In genomic region chr9:50603189-50603997, GRCm38 (mm10) we compare ENCODE assay signal across 8 mouse cellular contexts. TPM values are rescaled to one million over a fixed set of nuclear protein-coding genes. Genes with fewer than 3 reads are reported as not detected.
DNase-seq lines count a peak whose midpoint lies in the region; ATAC-seq and TF ChIP-seq lines count a peak whose summit lies in the region.

Gene Sdhd (minus strand): TSS chr9:50603812.
Gene Timm8b (plus strand): TSS chr9:50603910.

- under 1% methylated on average over 48 of the region's 48 CpGs for WGBS in heart, embryonic 11.5 days (ENCODE audit: insufficient replicate concordance)
- WGBS in kidney, embryonic 16.5 days, result under 1% methylated on average over 48 of the region's 48 CpGs
- whole genome bisulfite sequencing in liver, adult 2 months, result under 1% methylated on average over 48 of the region's 48 CpGs

- DNase-seq in brain, embryonic 14.5 days (ENCODE audit: low read depth), result peak; percentile 98
- DNase-seq in liver, adult 2 months (ENCODE audit: extremely low read depth, low read depth, low spot score), result peak; percentile 93
- peak; percentile 97 for DNase-seq in splenic B cell, adult 2 months (ENCODE audit: low read depth, low spot score)

- H3K79me2 ChIP-seq in C2C12 (ENCODE audit: control insufficient read depth, insufficient read depth) (peaks cover 76% of the 10 kb centered on the region), myocyte (ENCODE audit: control insufficient read depth, insufficient read depth) (peaks cover 39% of the 10 kb centered on the region)
- peaks cover 8% of the 10 kb centered on the region; the same call in 1 of the 2 replicates for H3K79me2 ChIP-seq in liver, adult 2 months (ENCODE audit: control insufficient read depth, insufficient read depth, low read length)

- peak within 1 kb of the TSS; percentile 81 for H3K4me2 ChIP-seq in heart, embryonic 11.5 days
- peak within 1 kb of the TSS; percentile 94 for H3K4me2 ChIP-seq in kidney, embryonic 16.5 days (replicated peaks; ENCODE audit: low read depth, low read length)
- H3K4me2 ChIP-seq in myocyte (ENCODE audit: low read depth), result peak within 1 kb of the TSS; percentile 94

- H3K79me3 ChIP-seq in C2C12 (ENCODE audit: low read depth), result peaks cover 57% of the 10 kb centered on the region

- H3K9ac ChIP-seq in heart, embryonic 11.5 days (ENCODE audit: low read depth, low read length), result peak within 1 kb of the TSS; percentile 96
- H3K9ac ChIP-seq in kidney, embryonic 16.5 days (replicated peaks; ENCODE audit: low read length), result peak within 1 kb of the TSS; percentile 93
- peak within 1 kb of the TSS; percentile 92 for H3K9ac ChIP-seq in liver, adult 2 months (ENCODE audit: low read depth, low read length)

- H3K9me3 ChIP-seq in erythroblast, embryonic 14.5 days (ENCODE audit: control insufficient read depth, low read length), result no peaks in the 10 kb centered on the region
- H3K9me3 ChIP-seq in heart, embryonic 11.5 days (replicated peaks; ENCODE audit: control insufficient read depth, low read length), result no peaks in the 10 kb centered on the region
- H3K9me3 ChIP-seq in kidney, embryonic 16.5 days (ENCODE audit: low read length), result no peaks in the 10 kb centered on the region

- ATAC-seq in heart, embryonic 11.5 days (replicated peaks; ENCODE audit: insufficient number of reproducible peaks, low FRiP score, low TSS enrichment), result peak; percentile 94
- ATAC-seq in kidney, embryonic 16.5 days (ENCODE audit: low FRiP score, low TSS enrichment), result peak; percentile 99

- TF ChIP-seq CTCF in C2C12 (IDR thresholded peaks at IDR 0.05; ENCODE audit: control insufficient read depth, insufficient read depth, insufficient read length), result no peak
- no peak for TF ChIP-seq CTCF in brain, embryonic 14.5 days (IDR thresholded peaks at IDR 0.05; ENCODE audit: borderline replicate concordance, extremely low read depth, insufficient read depth, insufficient read length)
- no peak for TF ChIP-seq CTCF in liver, adult 2 months (IDR thresholded peaks at IDR 0.05; ENCODE audit: low read depth, low read length)

- H3K36me3 ChIP-seq in C2C12 (ENCODE audit: control insufficient read depth, insufficient read depth) (peaks cover 59% of the 10 kb centered on the region), myocyte (ENCODE audit: control insufficient read depth, insufficient read depth) (peaks cover 40% of the 10 kb centered on the region)
- peaks cover 68% of the 10 kb centered on the region for H3K36me3 ChIP-seq in erythroblast, embryonic 14.5 days (ENCODE audit: control insufficient read depth)
- H3K36me3 ChIP-seq in heart, embryonic 11.5 days (ENCODE audit: control insufficient read depth, insufficient read depth, low read length), result peaks cover 20% of the 10 kb centered on the region
- peaks cover 35% of the 10 kb centered on the region for H3K36me3 ChIP-seq in kidney, embryonic 16.5 days (ENCODE audit: insufficient read depth, low read length)
- peaks cover 24% of the 10 kb centered on the region for H3K36me3 ChIP-seq in liver, adult 2 months (ENCODE audit: control insufficient read depth, insufficient read depth, low read length)
- H3K36me3 ChIP-seq in splenic B cell, adult 2 months (ENCODE audit: control insufficient read depth, insufficient read depth, low read length, poor library complexity, severe bottlenecking), result peaks cover 5% of the 10 kb centered on the region

- H3K4me3 ChIP-seq in C2C12 (ENCODE audit: insufficient read depth, poor library complexity, severe bottlenecking), result peak within 1 kb of the TSS; percentile 86
- peak within 1 kb of the TSS; percentile 100 for H3K4me3 ChIP-seq in erythroblast, embryonic 14.5 days (replicated peaks)
- H3K4me3 ChIP-seq in heart, embryonic 11.5 days (ENCODE audit: low read depth, low read length), result peak within 1 kb of the TSS; percentile 83
- H3K4me3 ChIP-seq in kidney, embryonic 16.5 days (ENCODE audit: low read length), result peak within 1 kb of the TSS; percentile 93
- peak within 1 kb of the TSS; percentile 78 for H3K4me3 ChIP-seq in liver, adult 2 months (ENCODE audit: insufficient read depth, low read depth, low read length)
- H3K4me3 ChIP-seq in myocyte, result peak within 1 kb of the TSS; percentile 85

- H3K27me3 ChIP-seq in C2C12 (ENCODE audit: control insufficient read depth, insufficient read depth, insufficient read length), result no peaks in the 10 kb centered on the region
- H3K27me3 ChIP-seq in erythroblast, embryonic 14.5 days (ENCODE audit: control insufficient read depth), result no peaks in the 10 kb centered on the region
- H3K27me3 ChIP-seq in heart, embryonic 11.5 days (ENCODE audit: control insufficient read depth, insufficient read depth, low read length), result no peaks in the 10 kb centered on the region
- H3K27me3 ChIP-seq in kidney, embryonic 16.5 days (ENCODE audit: insufficient read depth, low read length), result no peaks in the 10 kb centered on the region
- H3K27me3 ChIP-seq in liver, adult 2 months (ENCODE audit: control insufficient read depth, insufficient read depth, low read length), result no peaks in the 10 kb centered on the region
- H3K27me3 ChIP-seq in myocyte (ENCODE audit: control insufficient read depth, insufficient read depth, insufficient read length), result no peaks in the 10 kb centered on the region
- no peaks in the 10 kb centered on the region for H3K27me3 ChIP-seq in splenic B cell, adult 2 months (ENCODE audit: control insufficient read depth, insufficient read depth, low read length, poor library complexity, severe bottlenecking)

- TF ChIP-seq POLR2A in brain, embryonic 14.5 days (IDR thresholded peaks at IDR 0.05; ENCODE audit: borderline replicate concordance, extremely low read depth, insufficient read depth, insufficient read length, poor library complexity, severe bottlenecking), result peak; percentile 65; the same call in 1 of the 2 replicates
- peak; percentile 87 for TF ChIP-seq POLR2A in liver, adult 2 months (IDR thresholded peaks at IDR 0.05; ENCODE audit: extremely low read depth, insufficient read depth, low read length)
- peak; percentile 100 for TF ChIP-seq POLR2A in myocyte (IDR thresholded peaks at IDR 0.05; ENCODE audit: insufficient read length, low read depth)

- peak within 1 kb of the TSS; percentile 85 for H3K27ac ChIP-seq in heart, embryonic 11.5 days (ENCODE audit: low read depth, low read length)
- peak within 1 kb of the TSS; percentile 92 for H3K27ac ChIP-seq in kidney, embryonic 16.5 days (ENCODE audit: low read length)
- peak within 1 kb of the TSS; percentile 81 for H3K27ac ChIP-seq in liver, adult 2 months (replicated peaks; ENCODE audit: insufficient read depth, low read depth, low read length)

- H3K4me1 ChIP-seq in erythroblast, embryonic 14.5 days (ENCODE audit: control insufficient read depth), result peaks cover 51% of the 10 kb centered on the region
- H3K4me1 ChIP-seq in heart, embryonic 11.5 days (ENCODE audit: control insufficient read depth, insufficient read depth, low read length), result peaks cover 22% of the 10 kb centered on the region
- H3K4me1 ChIP-seq in kidney, embryonic 16.5 days (ENCODE audit: insufficient read depth, low read length), result peaks cover 19% of the 10 kb centered on the region
- H3K4me1 ChIP-seq in liver, adult 2 months (ENCODE audit: control insufficient read depth, insufficient read depth, low read length), result peaks cover 6% of the 10 kb centered on the region

- H3ac ChIP-seq in C2C12 (ENCODE audit: control insufficient read depth, insufficient read length, low read depth) (peak within 1 kb of the TSS; percentile 82), myocyte (ENCODE audit: control insufficient read depth, insufficient read length) (peak within 1 kb of the TSS; percentile 86)

TF ChIP-seq in C2C12, 6 proteins besides CTCF, POLR2A, EP300 and RAD21:
- TF ChIP-seq MAX (IDR thresholded peaks at IDR 0.05) (peak; percentile 63), USF1 (IDR thresholded peaks at IDR 0.05; ENCODE audit: low read depth) (no peak), CEBPB (IDR thresholded peaks at IDR 0.05; ENCODE audit: low read depth) (peak; percentile 63), MYOD1 (IDR thresholded peaks at IDR 0.05; ENCODE audit: control insufficient read depth, insufficient read length, low read depth) (no peak), FOSL1 (IDR thresholded peaks at IDR 0.05; ENCODE audit: insufficient read depth, low read length, poor library complexity, severe bottlenecking) (no peak), MYOG (IDR thresholded peaks at IDR 0.05; ENCODE audit: control insufficient read depth, extremely low read depth, insufficient read length) (no peak)

TF ChIP-seq in myocyte, 11 proteins besides CTCF, POLR2A, EP300 and RAD21 (continues in another document):
- TF ChIP-seq MYOD1 (IDR thresholded peaks at IDR 0.05; ENCODE audit: control insufficient read depth in 1 of 3, insufficient read length in 2 of 3, low read depth in 2 of 3) (no peak), USF1 (IDR thresholded peaks at IDR 0.05; ENCODE audit: low read depth) (no peak), POLR2AphosphoS2 (IDR thresholded peaks at IDR 0.05; ENCODE audit: insufficient read length, low read depth) (peak; percentile 98), MAX (IDR thresholded peaks at IDR 0.05; ENCODE audit: low read depth) (no peak), CEBPB (IDR thresholded peaks at IDR 0.05; ENCODE audit: insufficient read depth, poor library complexity, severe bottlenecking) (0 out of 2 replicates have a peak, but pooled peaks have one; percentile 61), TCF12 (IDR thresholded peaks at IDR 0.05; ENCODE audit: insufficient read depth, poor library complexity, severe bottlenecking) (no peak), E2F4 (IDR thresholded peaks at IDR 0.05; ENCODE audit: insufficient read depth) (peak; percentile 58), TCF3 (IDR thresholded peaks at IDR 0.05; ENCODE audit: insufficient read length, low read depth) (no peak), MYOG (IDR thresholded peaks at IDR 0.05; ENCODE audit: control insufficient read depth in 1 of 3, insufficient read depth in 1 of 3, insufficient read length in 2 of 3, low read depth in 2 of 3) (no peak)

RNA-seq across cellular contexts. Expression of gene Sdhd, which starts in this region (rescaled TPM):
- polyA plus RNA-seq in C2C12 (2012; fragmentation: generic; extraction: Trizol) (244 TPM), myocyte (2012; fragmentation: generic; extraction: Trizol) (210 TPM)
- polyA plus RNA-seq in brain, embryonic 14.5 days (2012; rRNA removed), result 141 and 178 TPM in 2 replicates
- polyA plus RNA-seq in erythroblast, embryonic 14.5 days (2012), result 1.3 and 2.3 TPM in 2 replicates
- 572 and 623 TPM in 2 replicates for polyA plus RNA-seq in heart, embryonic 11.5 days (2014; fragmentation: Nextera tagmentation; extraction: Ambion mirVana)
- 417 and 453 TPM in 2 replicates for polyA plus RNA-seq in kidney, embryonic 16.5 days (2015; fragmentation: Nextera tagmentation; extraction: Ambion mirVana)
- total RNA-seq in liver, adult 2 months (2014; rRNA removed), result 339 and 354 TPM in 2 replicates
- polyA plus RNA-seq in liver, adult 2 months (2012; rRNA removed), result 363 and 441 TPM in 2 replicates

RNA-seq across cellular contexts. Expression of gene Timm8b, which starts in this region (rescaled TPM):
- polyA plus RNA-seq in C2C12 (2012; fragmentation: generic; extraction: Trizol) (195 TPM), myocyte (2012; fragmentation: generic; extraction: Trizol) (184 TPM)
- 302 and 372 TPM in 2 replicates for polyA plus RNA-seq in brain, embryonic 14.5 days (2012; rRNA removed)
- polyA plus RNA-seq in erythroblast, embryonic 14.5 days (2012), result 3.3 and 4.0 TPM in 2 replicates
- polyA plus RNA-seq in heart, embryonic 11.5 days (2014; fragmentation: Nextera tagmentation; extraction: Ambion mirVana), result 292 and 318 TPM in 2 replicates
- 232 and 245 TPM in 2 replicates for polyA plus RNA-seq in kidney, embryonic 16.5 days (2015; fragmentation: Nextera tagmentation; extraction: Ambion mirVana)
- 179 and 215 TPM in 2 replicates for total RNA-seq in liver, adult 2 months (2014; rRNA removed)
- 63.0 and 81.3 TPM in 2 replicates for polyA plus RNA-seq in liver, adult 2 months (2012; rRNA removed)

Comparison
In these comparisons a context has a peak if more than half of its experiments do, and no peak if none do; other contexts are left out.
1. Peak in every context shown above with its lines: DNase-seq, ATAC-seq, H3K4me3 ChIP-seq and H3K27ac ChIP-seq.
2. RNA of gene Sdhd (polyA plus RNA-seq): 572 to 623 TPM in heart, embryonic 11.5 days, 417 to 453 TPM in kidney, embryonic 16.5 days, 363 to 441 TPM in liver, adult 2 months, 244 TPM in C2C12 (single experiment), 210 TPM in myocyte (single experiment) and 141 to 178 TPM in brain, embryonic 14.5 days; 1.3 to 2.3 TPM in erythroblast, embryonic 14.5 days; every median in the first group is over 10 times any median in the second.
3. RNA of gene Timm8b (polyA plus RNA-seq): 302 to 372 TPM in brain, embryonic 14.5 days, 292 to 318 TPM in heart, embryonic 11.5 days, 232 to 245 TPM in kidney, embryonic 16.5 days, 195 TPM in C2C12 (single experiment), 184 TPM in myocyte (single experiment) and 63.0 to 81.3 TPM in liver, adult 2 months; 3.3 to 4.0 TPM in erythroblast, embryonic 14.5 days; every median in the first group is over 10 times any median in the second.